Mouse (Mus musculus) layer of hippocampus, adult 2 months (tissue): ENCODE measurements around the gene Ampd3. TPM values are rescaled to one million over a fixed set of nuclear protein-coding genes. Genes with fewer than 3 reads are reported as not detected.

Experiments
- DNase-seq, 2 experiments: peaks; one replicate each; pipeline ENCODE4 v3.0.0; 2022; ENCODE audit warnings: low spot score in 2 of 2
- H3K27ac ChIP-seq: fragments of 200-600 bp; 2 replicates; pipeline ENCODE4 v1.8.1; 2022
- H3K4me3 ChIP-seq: fragments of 200-600 bp; 2 replicates; pipeline ENCODE4 v1.8.1; 2022; ENCODE audit warnings: mild to moderate bottlenecking
- CTCF ChIP-seq: fragments of 200-600 bp; conservative IDR thresholded peaks from 2 replicates; pipeline ENCODE4 v1.8.1; 2022; ENCODE audit warnings: antibody characterized with exemption, mild to moderate bottlenecking, moderate library complexity
- total RNA-seq, 2 experiments: library from RNA; stranded (reverse); gene quantifications; 2 replicates each; pipeline ENCODE4 v1.2.3; 2021

Gene Ampd3
- total RNA-seq, 2 experiments from 2014 or later, result 20.8 to 25.1 TPM

DNA sequence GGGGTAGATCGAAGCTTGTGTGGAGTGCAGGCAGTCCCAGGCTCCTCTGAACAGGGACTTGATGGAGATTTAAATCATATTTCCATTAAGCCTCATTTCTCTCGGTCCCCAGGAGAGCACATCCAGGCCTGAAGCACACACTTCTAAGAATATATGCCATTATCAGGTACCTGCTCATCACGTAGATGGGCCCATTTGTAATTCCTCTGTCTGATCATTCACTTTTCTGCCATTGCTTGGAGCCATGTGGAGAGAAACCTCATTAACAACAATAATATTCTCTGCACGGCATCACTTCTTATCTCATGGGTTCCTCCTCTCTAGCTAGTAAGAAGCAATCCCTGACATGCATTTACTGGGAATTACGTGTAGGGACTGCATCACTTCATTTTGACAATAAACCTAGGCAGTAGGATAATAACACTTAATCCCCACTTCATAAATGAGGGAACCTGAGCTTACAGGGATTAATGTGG, 21.9 kb upstream of the Ampd3 start:
- Histone ChIP-seq H3K4me3 (no peak overlapping the region), H3K27ac (no peak overlapping the region)
- TF ChIP-seq CTCF, result no peak
- DNase-seq, result no peak

DNA sequence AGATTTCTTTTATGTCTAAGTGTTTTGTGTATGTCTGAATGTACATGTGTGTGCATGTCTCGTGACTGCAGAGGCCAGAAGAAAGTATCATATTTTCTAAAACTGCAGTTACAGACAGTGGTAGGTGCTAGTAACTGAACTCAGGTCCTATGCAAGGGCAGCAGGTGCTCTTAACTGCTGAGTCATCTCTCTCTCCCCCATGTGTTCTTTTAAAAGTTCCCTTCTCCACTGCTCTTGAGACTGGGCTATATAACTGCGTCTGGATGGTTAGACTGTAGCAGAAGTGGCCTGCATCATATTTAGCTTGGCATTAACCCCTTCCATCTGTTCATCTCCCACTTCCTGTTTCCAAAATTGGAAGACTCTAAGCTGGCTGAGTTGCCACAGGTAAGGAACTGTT, 21.2 kb upstream of the Ampd3 start:
- H3K27ac ChIP-seq, result no peak overlapping the region
- DNase-seq, result no peak
- H3K4me3 ChIP-seq, result no peak overlapping the region
- no peak for TF ChIP-seq CTCF

DNA sequence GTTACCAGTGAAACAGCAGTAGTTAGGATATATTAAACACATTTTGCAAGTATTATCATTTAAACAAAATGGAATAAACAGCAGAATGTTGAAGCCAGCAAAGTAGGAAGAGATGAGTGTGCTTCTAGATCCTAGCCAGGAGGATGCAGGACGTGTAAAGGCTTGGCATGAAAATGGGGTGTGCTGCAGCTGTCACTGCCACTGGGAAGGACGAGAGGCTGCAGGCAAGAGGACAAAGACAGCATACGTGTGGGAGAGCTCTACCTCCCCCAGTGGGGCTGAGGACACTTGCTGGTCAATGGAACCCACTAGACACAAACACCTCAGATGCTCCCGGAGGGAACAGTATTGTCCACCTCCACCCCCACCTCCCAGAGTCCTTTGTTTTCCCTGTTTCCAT, 17.2 kb upstream of the Ampd3 start:
- DNase-seq, result no peak
- TF ChIP-seq CTCF, result no peak
- Histone ChIP-seq H3K4me3 (no peak overlapping the region), H3K27ac (no peak overlapping the region)

DNA sequence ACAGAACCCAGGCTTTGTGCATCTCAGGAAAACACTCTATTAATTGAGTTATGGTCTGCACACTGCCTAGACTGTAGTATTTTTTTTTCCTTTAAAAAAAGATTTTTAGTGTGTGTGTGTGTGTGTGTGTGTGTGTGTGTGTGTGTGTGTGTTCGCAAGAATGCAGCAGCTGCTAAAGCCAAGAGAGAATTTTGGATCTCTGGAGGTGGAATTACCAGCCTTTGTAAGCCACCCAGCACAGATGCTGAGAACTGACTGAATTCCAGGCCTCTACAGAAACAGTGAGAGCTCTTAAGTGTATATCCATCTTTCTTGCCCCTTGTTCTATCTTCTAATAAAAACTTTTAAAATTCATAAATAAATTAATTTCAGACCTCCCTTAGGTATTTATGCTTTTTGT, 16.4 kb upstream of the Ampd3 start:
- DNase-seq, result no peak
- Histone ChIP-seq H3K27ac (no peak overlapping the region), H3K4me3 (no peak overlapping the region)
- TF ChIP-seq CTCF, result no peak

DNA sequence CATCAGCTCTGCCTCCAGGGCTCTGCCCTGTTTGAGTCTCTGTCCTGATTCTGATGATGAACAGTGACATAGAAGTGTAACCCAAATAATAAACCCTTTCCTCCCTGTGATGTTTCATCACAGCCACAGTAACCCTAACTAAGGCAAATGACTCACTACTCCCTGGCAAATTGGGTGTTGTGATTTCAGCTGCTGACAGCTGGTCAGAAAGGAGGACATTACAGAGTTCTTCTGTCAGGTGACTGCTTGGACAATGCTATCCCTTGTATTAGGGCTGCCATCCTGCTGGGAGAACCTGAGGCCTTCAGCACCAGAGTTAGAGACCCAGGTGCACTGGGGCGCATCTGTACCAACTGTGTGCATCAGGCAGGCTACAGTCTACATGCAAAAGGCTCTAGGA, 14.7 kb upstream of the Ampd3 start:
- no peak overlapping the region for H3K4me3 ChIP-seq
- H3K27ac ChIP-seq, result no peak overlapping the region
- TF ChIP-seq CTCF, result no peak
- no peak for DNase-seq

DNA sequence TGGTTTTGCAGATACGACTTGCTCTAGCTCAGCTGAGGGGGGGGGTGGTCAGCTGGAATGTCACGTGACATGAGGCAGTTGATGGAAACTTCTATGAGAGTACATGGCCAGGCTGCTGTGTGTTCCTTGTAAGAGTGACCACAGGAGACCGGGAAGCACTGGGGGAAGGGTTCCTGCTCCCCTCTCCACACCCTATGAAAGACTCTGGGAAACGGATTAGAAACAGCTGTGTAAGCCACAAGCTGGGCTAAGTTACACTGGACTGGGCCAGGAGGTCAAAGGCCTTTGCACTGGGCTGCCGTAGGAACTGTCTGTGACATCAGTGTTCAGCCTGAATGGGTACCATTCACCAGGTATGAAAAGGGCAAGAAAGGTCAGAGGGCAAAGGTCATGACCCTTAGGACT, 14.1 kb upstream of the Ampd3 start:
- no peak for DNase-seq
- Histone ChIP-seq H3K27ac (no peak overlapping the region), H3K4me3 (no peak overlapping the region)
- no peak for TF ChIP-seq CTCF

DNA sequence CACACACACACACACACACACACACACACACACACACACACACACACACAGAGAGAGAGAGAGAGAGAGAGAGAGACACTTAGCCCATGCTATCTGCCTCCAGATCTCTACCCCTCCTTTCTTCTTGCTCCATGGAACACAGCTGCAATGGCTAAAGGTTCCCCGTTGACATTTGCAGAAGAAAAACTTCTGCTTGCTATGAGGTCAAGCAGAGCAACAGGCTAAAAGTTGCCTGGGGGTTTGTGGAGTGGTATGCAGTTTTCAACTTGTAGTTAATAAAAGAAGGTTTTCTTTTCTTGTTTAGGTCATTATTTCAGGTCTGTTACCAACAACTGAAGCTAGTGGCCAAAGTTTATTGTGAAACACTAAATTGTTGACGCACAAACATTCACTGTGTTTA, 11.6 kb upstream of the Ampd3 start:
- H3K27ac ChIP-seq, result no peak overlapping the region
- no peak for DNase-seq
- no peak overlapping the region for H3K4me3 ChIP-seq
- TF ChIP-seq CTCF, result no peak

DNA sequence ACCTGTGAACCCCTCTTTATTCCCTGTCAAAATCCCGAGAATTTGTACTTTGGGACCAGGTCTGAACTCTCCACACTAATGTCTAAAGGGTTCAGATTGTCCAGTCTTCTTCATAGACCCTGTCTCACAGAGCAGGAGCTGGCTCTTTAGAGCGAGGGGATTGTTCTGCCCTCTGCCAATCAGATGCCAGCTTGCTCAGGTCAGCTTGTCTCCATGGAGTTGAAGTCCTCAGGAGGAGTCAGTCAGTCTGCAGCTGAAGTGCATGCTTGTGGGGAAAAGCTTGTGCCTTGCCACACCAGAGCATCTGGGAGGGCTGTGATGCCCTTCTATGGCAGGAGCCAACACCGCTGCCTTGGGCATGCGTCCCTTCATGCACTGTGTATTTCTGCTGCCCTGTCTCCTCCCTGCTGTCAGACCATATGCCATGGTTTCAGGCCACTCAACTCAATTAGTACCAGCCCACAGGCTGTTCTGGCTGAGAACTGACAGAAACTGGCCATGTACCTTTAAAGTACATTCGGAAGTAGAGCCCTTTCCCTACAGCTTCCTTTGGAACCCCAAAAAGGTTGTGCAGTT, 5.3 kb upstream of the Ampd3 start:
- no peak for DNase-seq
- no peak overlapping the region for H3K4me3 ChIP-seq
- no peak overlapping the region for H3K27ac ChIP-seq
- no peak for TF ChIP-seq CTCF

DNA sequence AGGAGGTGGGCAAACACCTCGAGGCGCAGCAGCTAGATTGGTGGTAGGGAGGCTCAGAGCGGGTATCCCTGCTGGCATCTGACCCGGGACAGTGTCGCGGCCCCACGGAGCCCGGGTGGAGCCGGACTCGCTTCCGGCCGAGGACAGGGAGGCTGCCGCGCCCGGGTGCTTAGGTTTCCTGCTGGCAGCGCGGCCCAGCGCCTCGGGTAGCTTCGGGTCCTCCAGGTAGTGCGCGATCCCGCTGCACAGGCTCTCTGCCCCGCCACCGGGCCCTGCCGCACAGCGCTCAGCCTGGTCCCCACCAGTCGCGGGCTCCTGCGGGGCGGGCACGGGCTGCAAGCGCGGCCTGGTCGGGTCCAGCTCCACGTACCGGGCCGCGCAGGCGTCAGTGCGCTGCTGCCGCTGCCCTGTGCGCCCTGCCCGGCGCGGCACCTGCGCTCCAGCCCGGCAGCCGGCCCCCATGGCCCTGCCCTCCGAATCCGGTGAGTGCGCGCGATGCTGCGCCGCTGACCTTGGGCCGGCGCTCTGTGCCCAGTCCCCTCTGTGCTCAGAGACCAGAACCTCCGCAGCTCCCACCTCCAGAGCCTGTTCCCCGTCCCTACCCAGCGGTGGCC, 552 bp downstream of the Ampd3 start:
- DNase-seq, result peak in 1 of 2 experiments; percentile 56
- Histone ChIP-seq H3K4me3 (peak overlapping the region; percentile 67), H3K27ac (peak overlapping the region; percentile 98)
- no peak for TF ChIP-seq CTCF

DNA sequence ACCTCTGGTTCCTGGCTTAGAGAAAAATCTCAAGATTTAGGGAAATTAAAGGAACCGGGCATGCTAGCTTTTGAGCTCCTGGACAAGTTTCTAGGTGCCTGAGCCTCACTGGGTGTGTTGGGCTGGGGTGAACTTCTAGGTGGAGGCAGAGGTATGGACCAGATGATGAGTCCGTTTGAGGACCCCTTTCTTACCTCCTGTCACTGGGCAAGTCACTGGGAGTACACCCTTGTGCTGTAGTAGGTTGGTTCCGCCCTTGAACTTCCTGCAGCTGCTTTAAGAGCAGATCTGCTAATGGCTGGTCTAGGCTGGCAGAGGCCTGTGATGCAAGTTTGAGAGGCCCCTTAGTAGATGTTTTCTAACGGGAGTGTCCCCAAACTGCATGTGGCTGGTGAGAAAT, 1.1 kb downstream of the Ampd3 start:
- TF ChIP-seq CTCF, result no peak
- Histone ChIP-seq H3K4me3 (peak overlapping the region; percentile 67), H3K27ac (peak overlapping the region; percentile 98)
- no peak for DNase-seq

DNA sequence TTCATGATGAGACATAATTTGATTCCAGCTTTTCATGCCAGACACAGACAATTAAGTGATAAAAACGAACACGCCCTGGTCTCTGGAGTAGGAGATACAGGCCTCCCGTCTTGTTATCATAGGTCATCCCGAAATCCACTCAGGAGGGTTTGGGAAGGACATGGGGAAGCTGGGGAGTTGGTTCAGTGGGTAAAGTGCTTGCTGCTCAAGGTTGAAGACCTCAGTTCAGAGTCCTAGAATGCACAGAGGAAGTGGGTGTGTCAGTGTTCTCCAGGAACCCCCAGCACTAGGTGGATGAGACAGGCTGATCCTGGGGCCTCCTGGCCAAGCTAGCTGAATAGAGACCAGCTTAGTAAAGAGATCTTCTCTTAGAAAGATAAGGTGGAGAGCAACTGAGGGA, 2.9 kb downstream of the Ampd3 start:
- no peak for DNase-seq
- TF ChIP-seq CTCF, result no peak
- no peak overlapping the region for H3K27ac ChIP-seq
- H3K4me3 ChIP-seq, result no peak overlapping the region

DNA sequence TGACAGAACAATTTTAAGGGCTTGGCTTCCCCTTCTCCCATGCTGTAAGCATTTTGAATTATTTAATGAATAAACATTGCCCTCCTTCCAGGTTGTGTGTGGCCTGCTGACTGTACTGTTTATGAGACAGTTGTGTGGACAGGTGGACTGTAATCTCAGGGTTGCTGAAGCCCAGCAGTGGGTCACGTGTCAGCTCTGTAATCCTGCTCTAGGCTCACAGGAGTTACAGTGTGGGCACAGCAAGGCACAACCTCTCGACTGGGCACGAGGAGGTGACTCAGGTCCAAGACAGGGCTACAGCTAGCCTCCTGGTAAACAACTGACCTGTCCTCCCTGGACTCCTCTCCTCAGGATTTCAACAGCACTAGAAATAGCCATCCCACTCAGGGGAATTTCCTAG, 4.3 kb downstream of the Ampd3 start:
- Histone ChIP-seq H3K27ac (peak overlapping the region; percentile 93; the same call in 1 of the 2 replicates), H3K4me3 (no peak overlapping the region)
- no peak for TF ChIP-seq CTCF
- no peak for DNase-seq

DNA sequence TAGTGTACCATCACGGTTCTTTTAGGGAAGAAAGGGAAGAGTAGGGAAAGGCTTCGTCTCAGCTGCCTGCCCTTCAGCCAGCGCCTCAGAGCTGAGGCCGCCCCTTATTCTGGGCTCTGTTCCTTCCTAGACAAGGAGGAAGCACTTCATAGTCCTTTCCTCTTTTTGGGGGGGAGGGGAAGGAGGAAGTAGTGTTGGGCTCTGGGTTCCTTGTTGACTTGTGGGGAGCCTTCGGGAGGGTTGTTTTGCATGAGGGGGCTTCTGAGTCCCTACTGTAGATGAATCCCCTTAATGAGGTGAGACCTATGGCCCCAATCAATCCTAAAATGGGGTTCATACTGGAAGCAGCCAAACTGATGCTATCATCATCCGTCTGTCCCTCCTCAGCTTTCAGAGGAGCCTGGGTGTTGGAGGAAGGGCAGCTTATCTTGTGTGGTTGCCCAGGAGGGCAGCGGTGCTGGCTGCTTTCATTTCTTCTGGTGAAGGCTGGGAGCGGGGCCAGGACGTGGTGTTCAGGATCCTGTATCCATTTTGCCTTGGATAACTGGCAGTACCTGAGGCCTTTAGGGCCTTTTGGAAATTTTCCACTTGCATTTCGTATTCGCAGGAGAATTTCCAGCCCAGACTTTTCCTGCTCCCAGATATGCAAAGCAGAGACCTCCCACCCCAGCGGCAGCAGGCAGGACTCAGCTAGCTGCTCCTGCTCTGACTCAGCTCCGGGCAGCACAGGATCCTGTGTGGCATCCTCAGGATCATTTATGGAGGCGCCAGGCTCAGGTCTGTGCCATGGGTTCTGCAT, 5.4 kb downstream of the Ampd3 start:
- Histone ChIP-seq H3K27ac (peak overlapping the region; percentile 93), H3K4me3 (peak overlapping the region; percentile 48)
- peak in 1 of 2 experiments; percentile 22 for DNase-seq
- no peak for TF ChIP-seq CTCF
